Mouse (Mus musculus): ENCODE results near the gene Trmt1. TPM values are rescaled to one million over a fixed set of nuclear protein-coding genes. Genes with fewer than 3 reads are reported as not detected.

Gene Trmt1
- polyA plus RNA-seq, 1 experiment from 2014 or later, result 72.7 TPM

DNA sequence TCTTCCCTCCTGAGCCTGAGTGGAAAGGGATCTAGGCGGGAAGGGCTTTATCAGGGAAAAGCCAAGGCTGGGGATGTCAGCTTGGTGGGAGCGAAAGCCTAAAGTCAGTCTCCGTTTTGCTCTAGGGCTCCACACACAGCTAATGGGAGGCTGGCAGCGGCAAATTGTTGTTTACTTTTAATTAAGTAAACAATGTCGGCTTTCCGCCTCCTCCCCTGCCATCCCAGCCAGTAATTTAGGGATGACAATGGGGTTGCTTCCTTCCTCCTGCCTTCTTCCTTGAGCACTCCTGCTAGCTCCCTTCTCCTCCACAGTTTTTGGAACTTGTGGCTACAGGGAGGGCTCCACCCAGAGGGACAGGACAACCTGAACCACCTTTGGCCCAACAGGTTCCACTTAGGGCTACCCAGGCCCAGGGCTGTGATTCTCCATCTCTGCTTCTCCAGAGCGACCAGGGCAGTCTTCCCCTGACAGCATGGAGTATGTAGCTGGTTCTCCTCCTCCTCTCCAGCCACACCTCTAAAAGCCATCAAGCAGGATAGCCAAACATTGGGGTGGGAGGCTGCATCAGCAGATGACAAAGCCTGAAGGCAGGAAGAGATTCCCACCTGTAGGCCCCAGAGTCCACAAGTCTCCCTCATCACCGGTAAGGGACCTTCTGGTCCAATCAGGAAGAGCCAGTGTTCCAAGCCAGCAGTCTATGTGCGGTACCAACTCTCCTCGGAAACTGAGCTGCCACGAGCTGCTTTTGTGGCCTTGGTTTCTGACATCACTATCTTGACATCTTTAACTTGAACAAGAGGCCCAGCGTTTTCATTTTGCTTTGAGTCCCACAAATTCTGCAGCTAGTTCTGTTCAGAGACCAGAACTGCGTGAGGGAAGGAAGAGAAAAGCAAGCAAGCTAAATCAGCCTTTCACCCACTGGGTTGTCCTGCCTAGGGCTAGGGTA lies 55.1 kb downstream of the Trmt1 start:
- Histone ChIP-seq H3K9me3 (no peaks in the 10 kb centered on the region), H3K27me3 (0 out of 2 replicates have a peak, but pooled peaks cover 5% of the 10 kb centered on the region), H3K36me3 (no peaks in the 10 kb centered on the region; the same call in none of the 2 replicates), H3K27ac (peak overlapping the region; percentile 100), H3K9ac (peak overlapping the region; percentile 62), H3K4me3 (0 out of 2 replicates have a peak overlapping the region, but pooled peaks have one; percentile 28), H3K4me1 (peaks cover 99% of the 10 kb centered on the region), H3K4me2 (replicated peaks) (peak overlapping the region; percentile 60)
- ATAC-seq (ENCODE audit: low FRiP score, low read depth), result no peak
- 32% methylated on average over 13 of the region's 13 CpGs for WGBS

DNA sequence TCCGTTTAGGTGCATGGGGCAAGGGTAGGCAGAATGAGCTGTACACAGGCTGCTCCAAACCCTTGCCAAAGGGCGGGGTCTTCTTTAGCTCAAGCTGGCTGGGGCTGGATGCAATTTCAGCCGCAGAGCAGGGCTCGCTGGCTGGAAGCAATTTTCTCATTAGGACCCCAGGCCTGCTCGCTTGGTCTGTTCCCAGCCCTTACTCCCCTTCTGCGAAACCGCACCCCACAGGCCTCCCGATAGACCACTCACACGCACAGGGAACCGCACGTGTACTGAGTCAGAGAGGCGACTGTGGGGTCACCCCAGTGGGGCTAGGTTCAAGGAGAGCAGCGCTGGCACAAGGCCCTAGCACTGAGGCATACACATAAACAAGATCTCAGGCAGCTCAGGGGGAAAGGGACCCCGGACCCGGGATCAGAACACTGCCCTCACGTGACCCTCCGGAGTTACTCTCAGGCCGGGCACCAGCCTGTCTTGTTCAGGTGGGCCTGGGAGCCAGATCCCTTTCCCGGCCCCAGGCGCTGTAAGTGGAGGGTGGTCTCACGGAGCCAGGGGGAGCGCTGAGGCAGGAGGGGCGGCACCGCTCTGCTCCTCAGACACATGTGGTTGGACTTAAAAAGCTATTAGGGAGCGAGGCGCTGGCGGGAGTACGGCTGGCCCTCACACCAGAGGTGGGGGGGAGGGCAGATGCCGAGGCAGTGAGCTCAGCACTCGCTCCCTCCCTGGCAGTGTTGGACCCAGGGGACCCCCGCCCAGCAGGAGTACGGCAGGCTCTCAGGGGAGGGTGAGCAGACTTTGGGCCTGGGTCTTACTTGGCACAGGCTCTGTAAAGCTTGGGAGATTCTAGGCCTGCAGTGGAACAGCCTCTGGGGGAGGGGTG lies 56.3 kb downstream of the Trmt1 start:
- peak overlapping the region; percentile 28 for H3K4me3 ChIP-seq
- peak overlapping the region; percentile 60 for H3K4me2 ChIP-seq (replicated peaks)
- H3K36me3 ChIP-seq, result peaks cover 7% of the 10 kb centered on the region
- H3K27ac ChIP-seq, result peak overlapping the region; percentile 100
- H3K9ac ChIP-seq, result peak overlapping the region; percentile 62
- no peaks in the 10 kb centered on the region for H3K9me3 ChIP-seq
- peak; percentile 89 for ATAC-seq (ENCODE audit: low FRiP score, low read depth)
- peaks cover 100% of the 10 kb centered on the region for H3K4me1 ChIP-seq
- no peaks in the 10 kb centered on the region for H3K27me3 ChIP-seq
- WGBS, result 4% methylated on average over 32 of the region's 32 CpGs

DNA sequence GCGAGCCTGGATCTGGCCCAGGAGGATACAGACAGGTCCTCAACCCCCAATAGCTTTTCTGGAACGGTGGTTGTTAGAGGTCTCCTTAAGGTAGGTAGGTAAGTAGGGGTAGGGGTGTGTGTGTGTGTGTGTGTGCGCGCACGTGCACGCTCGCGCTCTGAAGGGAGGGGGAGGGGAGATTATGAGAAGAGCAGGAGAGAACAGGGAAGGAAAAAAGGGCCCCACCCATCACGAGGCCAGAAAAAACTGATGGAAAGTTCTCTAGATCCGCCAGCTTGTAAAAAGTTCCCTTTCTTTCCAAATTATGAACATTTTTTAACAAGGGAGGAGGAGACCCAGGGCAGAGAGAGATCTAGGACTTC lies 56.9 kb downstream of the Trmt1 start:
- Histone ChIP-seq H3K36me3 (peaks cover 7% of the 10 kb centered on the region), H3K27me3 (no peaks in the 10 kb centered on the region), H3K9me3 (no peaks in the 10 kb centered on the region), H3K4me3 (peak overlapping the region; percentile 28), H3K4me2 (replicated peaks) (peak overlapping the region; percentile 60), H3K9ac (0 out of 2 replicates have a peak overlapping the region, but pooled peaks have one; percentile 62), H3K4me1 (peaks cover 99% of the 10 kb centered on the region), H3K27ac (peak overlapping the region; percentile 100)
- ATAC-seq (ENCODE audit: low FRiP score, low read depth), result peak; percentile 25
- WGBS, result 3% methylated on average over 10 of the region's 10 CpGs

DNA sequence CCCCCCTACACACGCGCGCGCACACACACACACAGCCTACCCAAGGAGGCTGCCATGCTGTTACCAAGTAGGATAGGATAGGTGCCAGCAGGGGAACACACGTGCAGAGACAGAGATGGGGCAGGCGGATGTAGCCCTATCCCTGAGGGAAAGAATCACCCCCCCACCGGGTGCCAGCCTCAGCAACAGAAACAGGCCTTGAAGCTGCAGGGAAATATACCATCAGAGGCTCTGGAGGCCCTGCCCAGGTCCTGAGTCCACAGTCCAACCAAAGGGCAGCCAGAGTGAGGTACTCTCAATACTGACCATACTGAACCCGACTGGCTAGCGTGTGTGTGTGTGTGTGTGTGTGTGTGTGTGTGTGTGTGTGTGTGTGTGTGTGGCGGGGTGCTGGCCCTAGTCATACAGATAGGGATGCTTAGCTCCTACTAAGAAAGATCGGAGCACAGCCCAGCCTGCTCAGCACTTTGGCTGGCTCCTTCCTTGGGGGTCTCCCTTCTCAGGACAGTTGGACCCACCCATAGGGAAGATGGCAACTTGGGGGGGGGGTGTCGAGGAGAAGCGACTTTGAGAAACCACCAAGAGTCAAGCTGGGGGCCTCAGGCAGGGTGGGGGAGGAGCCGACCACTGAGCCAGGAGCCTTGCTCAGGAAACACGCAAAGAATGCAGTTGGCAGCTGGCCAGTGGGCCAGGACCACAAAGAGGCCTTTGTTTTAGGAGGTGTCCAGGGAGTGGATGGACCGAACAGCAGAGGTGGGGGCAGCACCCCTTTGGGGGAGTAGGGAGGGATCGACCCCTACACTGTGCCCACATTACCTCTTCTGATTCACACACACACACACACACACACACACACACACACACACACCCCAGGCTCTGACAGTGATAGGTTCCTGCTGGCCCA lies 57.7 kb downstream of the Trmt1 start:
- Histone ChIP-seq H3K36me3 (peaks cover 7% of the 10 kb centered on the region), H3K4me1 (peaks cover 99% of the 10 kb centered on the region), H3K27me3 (no peaks in the 10 kb centered on the region), H3K9me3 (no peaks in the 10 kb centered on the region), H3K4me3 (peak overlapping the region; percentile 28), H3K27ac (peak overlapping the region; percentile 100), H3K4me2 (replicated peaks) (peak overlapping the region; percentile 60), H3K9ac (peak overlapping the region; percentile 59)
- 7% methylated on average over 17 of the region's 17 CpGs for WGBS
- peak; percentile 33 for ATAC-seq (ENCODE audit: low FRiP score, low read depth)

DNA sequence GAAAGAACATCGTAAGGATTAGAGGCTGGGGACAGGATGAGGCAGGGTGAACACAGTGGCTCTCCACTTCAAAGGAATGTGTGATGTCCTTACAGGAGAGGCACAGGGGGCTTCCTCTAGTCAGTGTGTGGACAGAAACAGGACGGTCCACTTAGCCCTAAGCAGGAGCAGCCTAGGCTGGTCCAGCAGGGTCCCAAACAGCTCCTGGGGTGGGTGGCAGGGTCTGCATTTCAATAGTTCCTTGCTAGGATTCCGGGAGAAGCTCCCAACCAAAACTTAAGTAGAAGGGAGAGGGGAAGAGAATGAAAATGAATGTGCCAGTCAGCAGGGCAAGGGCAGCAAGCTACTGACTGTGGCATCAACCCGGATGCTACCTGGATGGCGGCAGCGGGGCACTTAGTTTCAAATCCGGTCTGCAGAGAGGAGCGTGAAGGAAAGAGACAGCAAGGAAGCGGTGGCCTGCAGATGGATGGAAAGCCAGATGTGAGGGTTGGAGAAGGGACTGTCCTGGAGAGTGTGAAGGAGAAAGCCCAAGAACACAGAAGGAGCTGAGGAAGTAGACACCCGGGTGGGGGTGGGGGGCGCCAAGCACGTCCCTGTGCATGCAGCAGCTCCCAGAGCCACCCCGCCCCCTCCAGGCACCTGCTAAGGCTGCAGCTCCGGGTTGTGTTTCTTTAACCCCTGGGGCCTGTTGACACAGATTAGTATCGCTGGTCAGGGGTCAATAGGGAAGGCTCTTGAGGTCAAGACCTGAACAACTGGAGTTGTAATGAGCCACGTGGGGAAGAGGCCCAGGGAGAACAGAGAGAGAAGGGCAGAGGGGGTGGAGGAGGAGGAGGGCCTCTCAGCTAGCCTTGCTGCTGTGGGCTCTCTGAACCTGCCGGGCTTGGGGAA lies 59.2 kb downstream of the Trmt1 start:
- Histone ChIP-seq H3K27ac (peak overlapping the region; percentile 100), H3K36me3 (peaks cover 7% of the 10 kb centered on the region), H3K4me3 (peak overlapping the region; percentile 13), H3K9ac (peak overlapping the region; percentile 59), H3K9me3 (no peaks in the 10 kb centered on the region), H3K4me2 (replicated peaks) (peak overlapping the region; percentile 60), H3K27me3 (no peaks in the 10 kb centered on the region), H3K4me1 (peaks cover 99% of the 10 kb centered on the region)
- no peak for ATAC-seq (ENCODE audit: low FRiP score, low read depth)
- WGBS, result 6% methylated on average over 17 of the region's 17 CpGs

Other genes with a start within 250 kb of the Trmt1 start
- gene Ier2, start 23.5 kb upstream of the Trmt1 start, polyA plus RNA-seq (2015; fragmentation: Nextera tagmentation; extraction: Ambion mirVana), result 71.9 and 73.0 TPM in 2 replicates
- gene Nacc1, start 1.6 kb downstream of the Trmt1 start, polyA plus RNA-seq (2015; fragmentation: Nextera tagmentation; extraction: Ambion mirVana), result 15.0 and 15.2 TPM in 2 replicates
- gene Lyl1, start 15.2 kb downstream of the Trmt1 start, polyA plus RNA-seq (2015; fragmentation: Nextera tagmentation; extraction: Ambion mirVana), result 4.1 and 4.9 TPM in 2 replicates
- 7.1 and 9.8 TPM in 2 replicates for gene G430095P16Rik, start 36.7 kb downstream of the Trmt1 start, polyA plus RNA-seq (2015; fragmentation: Nextera tagmentation; extraction: Ambion mirVana)
- 46.9 and 48.0 TPM in 2 replicates for gene Nfix, start 114.0 kb downstream of the Trmt1 start, polyA plus RNA-seq (2015; fragmentation: Nextera tagmentation; extraction: Ambion mirVana)
- 6.3 TPM in 2 replicates for gene Dand5, start 136.5 kb downstream of the Trmt1 start, polyA plus RNA-seq (2015; fragmentation: Nextera tagmentation; extraction: Ambion mirVana)
- gene Gadd45gip1, start 145.2 kb downstream of the Trmt1 start, polyA plus RNA-seq (2015; fragmentation: Nextera tagmentation; extraction: Ambion mirVana), result 48.1 and 48.4 TPM in 2 replicates
- 106 TPM in 2 replicates for gene Rad23a, start 154.4 kb downstream of the Trmt1 start, polyA plus RNA-seq (2015; fragmentation: Nextera tagmentation; extraction: Ambion mirVana)
- gene Calr, start 160.6 kb downstream of the Trmt1 start, polyA plus RNA-seq (2015; fragmentation: Nextera tagmentation; extraction: Ambion mirVana), result 943 and 1,018 TPM in 2 replicates
- gene Farsa, start 170.7 kb downstream of the Trmt1 start, polyA plus RNA-seq (2015; fragmentation: Nextera tagmentation; extraction: Ambion mirVana), result 108 and 109 TPM in 2 replicates
- gene Syce2, start 185.8 kb downstream of the Trmt1 start, polyA plus RNA-seq (2015; fragmentation: Nextera tagmentation; extraction: Ambion mirVana), result 82.7 and 92.5 TPM in 2 replicates
- 41.7 and 42.1 TPM in 2 replicates for gene Gcdh, start 207.6 kb downstream of the Trmt1 start, polyA plus RNA-seq (2015; fragmentation: Nextera tagmentation; extraction: Ambion mirVana)
- 2.4 and 4.4 TPM in 2 replicates for gene Klf1, start 215.6 kb downstream of the Trmt1 start, polyA plus RNA-seq (2015; fragmentation: Nextera tagmentation; extraction: Ambion mirVana)
- gene Dnase2a, start 222.3 kb downstream of the Trmt1 start, polyA plus RNA-seq (2015; fragmentation: Nextera tagmentation; extraction: Ambion mirVana), result 16.4 and 18.5 TPM in 2 replicates